Mouse (Mus musculus): ENCODE data around the gene Setd1a. TPM values are rescaled to one million over a fixed set of nuclear protein-coding genes. Genes with fewer than 3 reads are reported as not detected.

The Setd1a gene
- total and polyA plus RNA-seq, 3 experiments: 4.5 to 51.0 (median 9.8) TPM

DNA sequence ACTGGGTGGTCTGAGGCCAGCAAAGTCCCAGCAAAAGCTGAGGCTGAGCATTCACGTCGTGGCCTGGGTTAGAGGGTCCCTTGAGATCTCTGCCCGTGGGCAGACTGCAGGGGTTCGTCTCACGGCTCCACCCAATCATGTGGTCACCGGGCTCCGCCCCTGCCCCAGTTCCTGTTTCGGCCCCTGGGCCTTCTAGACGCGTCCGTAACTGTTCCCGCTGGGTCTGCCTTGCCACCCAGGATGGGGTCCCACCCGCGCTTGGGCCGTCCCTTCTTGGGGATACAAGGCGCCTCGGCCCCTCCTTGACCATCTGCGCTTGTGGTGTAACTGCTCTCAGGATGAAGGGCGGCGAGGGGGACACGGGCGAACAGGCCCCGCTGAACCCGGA, 6.8 kb upstream of the Setd1a start, which contains the start of gene Orai3 (continued):
- TF ChIP-seq ZMIZ1 (IDR thresholded peaks at IDR 0.05; ENCODE audit: low read depth, low read length) (peak; percentile 90), EP300 (IDR thresholded peaks at IDR 0.05; ENCODE audit: low read length) (peak; percentile 44; the same call in 1 of the 2 replicates), ZNF384 (IDR thresholded peaks at IDR 0.05; ENCODE audit: low read depth, low read length) (no peak), CHD2 (IDR thresholded peaks at IDR 0.05; ENCODE audit: low read length) (no peak), NRF1 (IDR thresholded peaks at IDR 0.05; ENCODE audit: low read depth, low read length) (no peak; the same call in 1 of the 2 replicates), POLR2AphosphoS2 (IDR thresholded peaks at IDR 0.05; ENCODE audit: low read depth, low read length) (peak; percentile 95), RCOR1 (conservative IDR thresholded peaks at IDR 0.05; ENCODE audit: low read depth, low read length) (no peak; the same call in 1 of the 2 replicates), USF2 (conservative IDR thresholded peaks at IDR 0.05; ENCODE audit: low read depth, low read length) (peak; percentile 41; the same call in 1 of the 2 replicates)

DNA sequence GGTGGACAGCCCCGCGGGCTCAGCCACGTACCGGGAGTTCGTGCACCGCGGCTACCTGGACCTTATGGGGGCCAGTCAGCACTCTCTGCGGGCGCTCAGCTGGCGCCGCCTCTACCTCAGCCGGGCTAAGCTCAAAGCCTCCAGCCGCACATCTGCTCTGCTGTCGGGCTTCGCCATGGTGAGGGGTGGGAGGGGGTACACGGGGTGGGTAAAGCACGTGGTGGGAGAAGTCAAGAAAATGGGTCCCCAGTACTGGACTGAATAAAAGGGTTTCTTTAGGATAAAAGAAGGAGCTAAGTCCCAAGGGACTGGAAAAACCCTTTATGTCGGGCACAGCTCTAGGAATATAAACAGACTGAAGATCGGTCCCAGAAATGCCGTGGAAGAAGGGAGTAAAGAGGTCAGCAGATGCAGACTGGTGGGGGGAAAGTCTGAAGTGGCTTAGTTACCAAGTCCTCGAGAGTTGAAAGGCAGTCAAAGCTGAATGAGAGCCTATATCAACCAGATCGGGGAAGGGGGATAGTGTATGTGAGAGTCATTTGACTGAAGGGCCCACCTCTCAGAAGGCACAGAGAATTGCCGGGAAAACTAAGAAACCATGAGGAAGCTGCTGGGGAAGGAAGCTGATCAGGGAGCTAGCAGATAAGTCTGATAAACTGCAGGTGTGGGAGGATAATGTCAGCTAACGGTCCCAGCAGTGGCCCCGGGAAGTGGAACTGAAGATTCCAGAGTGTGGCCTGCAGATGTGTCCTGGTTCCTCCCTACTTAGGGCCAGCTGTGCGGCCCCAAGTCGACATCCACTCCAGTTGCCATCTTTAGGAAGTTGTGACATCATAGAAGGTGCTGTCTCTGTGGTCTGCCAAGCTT, 6.2 kb upstream of the Setd1a start:
- Histone ChIP-seq H3K27me3 (replicated peaks) (no peaks in the 10 kb centered on the region), H3K79me2 (replicated peaks; ENCODE audit: control insufficient read depth, extremely low read depth, insufficient read depth, poor library complexity, severe bottlenecking) (peaks cover 14% of the 10 kb centered on the region), H3K9ac (ENCODE audit: insufficient read depth, low read depth) (peak overlapping the region; percentile 72), H3K9me3 (replicated peaks; ENCODE audit: low read length) (no peaks in the 10 kb centered on the region), H3K4me1 (ENCODE audit: control insufficient read depth in 1 of 2, insufficient read depth in 2 of 2) (peaks cover 5 to 65% of the 10 kb centered on the region in 2 experiments), H3K4me3 (replicated peaks in 1 of 3; ENCODE audit: low read depth in 2 of 3, low read length in 2 of 3, poor library complexity in 1 of 3) (peak overlapping the region; percentile 77 to 87 (median 78)), H3K36me3 (replicated peaks in 1 of 2; ENCODE audit: control insufficient read depth in 1 of 2, insufficient read depth in 1 of 2, low read length in 1 of 2) (peaks cover 13 to 48% of the 10 kb centered on the region in 2 experiments), H3K27ac (ENCODE audit: insufficient read depth, low read depth) (peak overlapping the region; percentile 65), H3K4me2 (ENCODE audit: insufficient read depth, low read depth, poor library complexity, severe bottlenecking) (peak overlapping the region; percentile 72)
- peak; percentile 45 for DNase-seq (ENCODE audit: extremely low read depth)
- dilution Hi-C loops (cut with MboI; ENCODE audit: extremely low pct_ligation_motif_present, extremely low pct_unique_long_range_greater_than_20kb, low sequenced_read_pairs): no loop called here
- TF ChIP-seq USF1 (IDR thresholded peaks at IDR 0.05; ENCODE audit: low read depth, low read length): no peak
- TF ChIP-seq MXI1 (IDR thresholded peaks at IDR 0.05; ENCODE audit: low read depth, low read length): peak; percentile 73; the same call in 1 of the 2 replicates
- TF ChIP-seq ZNF384 (IDR thresholded peaks at IDR 0.05; ENCODE audit: low read depth, low read length): no peak
- no peak for TF ChIP-seq UBTF (IDR thresholded peaks at IDR 0.05; ENCODE audit: low read depth, low read length)
- no peak; the same call in 1 of the 2 replicates for TF ChIP-seq POLR2A (IDR thresholded peaks at IDR 0.05; ENCODE audit: low read depth, low read length)
- no peak for TF ChIP-seq ZC3H11A (IDR thresholded peaks at IDR 0.05; ENCODE audit: low read depth, low read length)
- TF ChIP-seq ZKSCAN1 (IDR thresholded peaks at IDR 0.05; ENCODE audit: borderline replicate concordance, low read depth, low read length): no peak
- TF ChIP-seq MAX (IDR thresholded peaks at IDR 0.05; ENCODE audit: low read length): peak; percentile 61
- TF ChIP-seq IRF4 (IDR thresholded peaks at IDR 0.05; ENCODE audit: low read depth, low read length): 0 out of 2 replicates have a peak, but pooled peaks have one; percentile 26
- no peak for TF ChIP-seq BHLHE40 (IDR thresholded peaks at IDR 0.05; ENCODE audit: low read depth, low read length)
- 0 out of 2 replicates have a peak, but pooled peaks have one; percentile 52 for TF ChIP-seq CHD1 (IDR thresholded peaks at IDR 0.05; ENCODE audit: low read depth, low read length)
- in situ Hi-C loops (cut with MboI; ENCODE audit: low pct_ligation_motif_present, low pct_unique_long_range_greater_than_20kb, low sequenced_read_pairs): loop anchor here (5.0 to 25.0 kb wide), 2 partner anchors 408 to 1053 kb away; no protein-coding TSS in a partner anchor

Measured in CH12.LX (cell line).